ENCODE assay signal across 16 mouse cellular contexts in genomic region chr14:95865676-95866416, GRCm38 (mm10). TPM values are rescaled to one million over a fixed set of nuclear protein-coding genes. Genes with fewer than 3 reads are reported as not detected.
DNase-seq lines count a peak whose midpoint lies in the region; ATAC-seq lines count a peak whose summit lies in the region.
"Had no signal": no experiment of that assay in that cellular context is flagged by ENCODE, and none has a peak within 500 bp of the region (broad histone marks: within the 10 kb centered on the region; RNA-seq: fewer than 3 reads in every experiment).

No protein-coding gene starts in this region.

- 55% methylated on average over 7 of the region's 7 CpGs for WGBS in forebrain, embryonic 11.5 days
- WGBS in forebrain, embryonic 10.5 days = 72% methylated on average over 7 of the region's 7 CpGs
- 52% methylated on average over 7 of the region's 7 CpGs for WGBS in hindbrain, embryonic 14.5 days
- 52% methylated on average over 7 of the region's 7 CpGs for WGBS in neural tube, embryonic 14.5 days

- H3K4me2 ChIP-seq in forebrain, embryonic 11.5 days (ENCODE audit: low read depth, low read length, severe bottlenecking) = no peak overlapping the region
- no peak overlapping the region for H3K4me2 ChIP-seq in hindbrain, embryonic 14.5 days (replicated peaks)
- H3K4me2 ChIP-seq in neural tube, embryonic 14.5 days (ENCODE audit: low read depth, low read length) = no peak overlapping the region
- H3K4me2 ChIP-seq: kidney, embryonic 15.5 days had no signal

- no peak overlapping the region for H3K9ac ChIP-seq in forebrain, embryonic 11.5 days (ENCODE audit: low read length)
- H3K9ac ChIP-seq in hindbrain, embryonic 14.5 days = no peak overlapping the region
- H3K9ac ChIP-seq in neural tube, embryonic 14.5 days (replicated peaks; ENCODE audit: low read depth, low read length) = no peak overlapping the region
- H3K9ac ChIP-seq: kidney, embryonic 15.5 days had no signal

- H3K4me1 ChIP-seq in forebrain, embryonic 11.5 days (replicated peaks; ENCODE audit: control insufficient read depth, insufficient read depth, low read length) = peaks cover 3% of the 10 kb centered on the region; the same call in 1 of the 2 replicates
- peaks cover 5% of the 10 kb centered on the region; the same call in 1 of the 2 replicates for H3K4me1 ChIP-seq in forebrain, embryonic 10.5 days
- H3K4me1 ChIP-seq in hindbrain, embryonic 14.5 days (replicated peaks; ENCODE audit: control insufficient read depth, insufficient read depth, low read length) = no peaks in the 10 kb centered on the region
- no peaks in the 10 kb centered on the region for H3K4me1 ChIP-seq in neural tube, embryonic 14.5 days (ENCODE audit: control insufficient read depth, insufficient read depth, low read length)
- H3K4me1 ChIP-seq: kidney, embryonic 15.5 days had no signal

- no peak overlapping the region for H3K27ac ChIP-seq in forebrain, embryonic 11.5 days (ENCODE audit: low read depth, low read length)
- no peak overlapping the region for H3K27ac ChIP-seq in forebrain, embryonic 10.5 days
- no peak overlapping the region for H3K27ac ChIP-seq in hindbrain, embryonic 14.5 days
- no peak overlapping the region for H3K27ac ChIP-seq in neural tube, embryonic 14.5 days (ENCODE audit: low read depth, low read length)
- H3K27ac ChIP-seq: kidney, embryonic 15.5 days had no signal

- H3K9me3 ChIP-seq in forebrain, embryonic 11.5 days (ENCODE audit: control insufficient read depth, low read length) = no peaks in the 10 kb centered on the region
- H3K9me3 ChIP-seq in forebrain, embryonic 10.5 days = no peaks in the 10 kb centered on the region
- no peaks in the 10 kb centered on the region for H3K9me3 ChIP-seq in hindbrain, embryonic 14.5 days (ENCODE audit: control insufficient read depth, low read length)
- H3K9me3 ChIP-seq in neural tube, embryonic 14.5 days (ENCODE audit: control insufficient read depth, low read length) = no peaks in the 10 kb centered on the region
- H3K9me3 ChIP-seq: kidney, embryonic 15.5 days had no signal

- H3K27me3 ChIP-seq in forebrain, embryonic 11.5 days (ENCODE audit: control insufficient read depth, insufficient read depth, low read length) = no peaks in the 10 kb centered on the region
- H3K27me3 ChIP-seq in forebrain, embryonic 10.5 days (ENCODE audit: poor library complexity, severe bottlenecking) = no peaks in the 10 kb centered on the region
- no peaks in the 10 kb centered on the region for H3K27me3 ChIP-seq in hindbrain, embryonic 14.5 days (ENCODE audit: control insufficient read depth, insufficient read depth, low read length)
- H3K27me3 ChIP-seq in neural tube, embryonic 14.5 days (ENCODE audit: control insufficient read depth, insufficient read depth, low read length) = no peaks in the 10 kb centered on the region
- H3K27me3 ChIP-seq: kidney, embryonic 15.5 days had no signal

- ATAC-seq in forebrain, embryonic 11.5 days (replicated peaks; ENCODE audit: low FRiP score) = peak; percentile 69
- peak; percentile 89 for ATAC-seq in hindbrain, embryonic 14.5 days (ENCODE audit: low FRiP score)
- ATAC-seq in neural tube, embryonic 14.5 days (ENCODE audit: low read depth) = peak; percentile 88; the same call in 1 of the 2 replicates
- ATAC-seq in erythroblast, adult 5-6 weeks (replicated peaks; ENCODE audit: low FRiP score, poor library complexity, severe bottlenecking) = no peak

- no peaks in the 10 kb centered on the region for H3K36me3 ChIP-seq in forebrain, embryonic 11.5 days (ENCODE audit: control insufficient read depth, insufficient read depth, low read length)
- H3K36me3 ChIP-seq in forebrain, embryonic 10.5 days (replicated peaks) = no peaks in the 10 kb centered on the region
- no peaks in the 10 kb centered on the region for H3K36me3 ChIP-seq in hindbrain, embryonic 14.5 days (replicated peaks; ENCODE audit: control insufficient read depth, insufficient read depth)
- H3K36me3 ChIP-seq in neural tube, embryonic 14.5 days (ENCODE audit: control insufficient read depth, insufficient read depth, low read length) = no peaks in the 10 kb centered on the region
- H3K36me3 ChIP-seq: G1E; kidney, embryonic 15.5 days had no signal

- DNase-seq in forebrain, embryonic 11.5 days (ENCODE audit: low spot score) = no peak
- DNase-seq in forebrain, embryonic 10.5 days (ENCODE audit: extremely low spot score, low spot score) = no peak
- DNase-seq in cerebellum, adult 9-11 months = peak; percentile 6
- DNase-seq in hindbrain, embryonic 14.5 days (ENCODE audit: low spot score) = peak; percentile 59
- DNase-seq in adrenal gland, postnatal 14 days = no peak
- DNase-seq in lung, postnatal 14 days = no peak
- DNase-seq: B cell, adult 2 months had no signal

- H3K4me3 ChIP-seq in forebrain, embryonic 11.5 days (ENCODE audit: low read depth, low read length) = no peak overlapping the region
- no peak overlapping the region for H3K4me3 ChIP-seq in forebrain, embryonic 10.5 days
- no peak overlapping the region for H3K4me3 ChIP-seq in hindbrain, embryonic 14.5 days (replicated peaks; ENCODE audit: low read length)
- H3K4me3 ChIP-seq in neural tube, embryonic 14.5 days (ENCODE audit: low read depth, low read length) = no peak overlapping the region
- H3K4me3 ChIP-seq: kidney, embryonic 15.5 days had no signal

RNA-seq across cellular contexts. Expression of gene 4921530L21Rik, which starts 15.2 kb away (rescaled TPM):
- not detected in 2 replicates for polyA plus RNA-seq in forebrain, embryonic 11.5 days (2014; fragmentation: Nextera tagmentation; extraction: Ambion mirVana)
- not detected in 2 replicates for polyA plus RNA-seq in forebrain, embryonic 10.5 days (2016; fragmentation: Nextera tagmentation; extraction: Ambion mirVana)
- polyA plus RNA-seq in hindbrain, embryonic 14.5 days (2014; fragmentation: Nextera tagmentation; extraction: Ambion mirVana) = not detected in 2 replicates
- polyA plus RNA-seq in neural tube, embryonic 14.5 days (2014; fragmentation: Nextera tagmentation; extraction: Ambion mirVana) = not detected in 2 replicates
- total RNA-seq in adrenal gland, postnatal 14 days (2021) = not detected in 2 replicates
- not detected in 2 replicates for total RNA-seq in erythroblast, adult 5-6 weeks (2015; ENCODE audit: low replicate concordance)
- total RNA-seq in erythroblast, adult 5-6 weeks (2017; ENCODE audit: low replicate concordance) = not detected in 2 replicates
- total RNA-seq: heart, adult 8-10 months; layer of hippocampus, postnatal 25 days; liver, adult 2 months had no signal
- polyA plus RNA-seq: G1E; kidney, embryonic 15.5 days; liver, adult 2 months; lung, embryonic 16.5 days; thymus, postnatal 0 days had no signal

Comparison
In these comparisons a context has a peak if more than half of its experiments do, and no peak if none do; other contexts are left out.
1. DNase-seq: peak in cerebellum, adult 9-11 months (single experiment) and hindbrain, embryonic 14.5 days (single experiment); none in forebrain, embryonic 11.5 days (single experiment), forebrain, embryonic 10.5 days (single experiment), adrenal gland, postnatal 14 days (single experiment) and lung, postnatal 14 days (single experiment).